Mouse (Mus musculus) cerebellum, adult 9-10 months (tissue): Measurements from ENCODE around the gene Tmem167.
"Not testable (repeated sequence)": the region's sequence is repeated elsewhere in the genome, so short reads cannot be mapped to it uniquely, and the experiment has no call there.

Source experiments
- DNase-seq: peaks from one replicate; pipeline ENCODE4 v3.0.0; 2022

The Tmem167 gene

GRCm38 (mm10) chr13:90088962-90089824 lies at the start of gene Tmem167, which contains the start of gene Xrcc4:
Gene Tmem167 (plus strand): TSS chr13:90089123.
Gene Xrcc4 (minus strand): TSS chr13:90089608.
- DNase-seq: peak; percentile 99

- DNase-seq: no peak
These were observed 49.3 kb upstream of the Tmem167 start for GRCm38 (mm10) chr13:90039613-90040012.

DNA sequence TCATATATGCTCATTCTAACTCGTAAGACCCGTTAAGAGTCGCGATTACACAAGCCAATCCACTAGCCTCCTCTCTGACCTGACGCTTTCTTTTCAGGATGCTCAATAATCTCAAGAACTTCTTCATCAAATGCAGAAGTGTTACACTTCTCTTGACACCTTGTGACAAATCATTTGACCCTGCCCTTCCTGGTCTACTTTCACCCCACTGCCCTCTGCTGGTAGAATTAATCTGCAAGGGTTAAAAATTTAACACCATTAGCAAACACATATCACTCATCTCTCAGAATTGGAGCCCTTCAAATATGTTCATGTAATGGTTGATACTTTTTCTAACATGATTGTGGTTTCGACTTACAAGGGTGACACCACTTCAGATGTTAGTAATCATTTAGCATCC lies 37.2 kb upstream of the Tmem167 start:
- no peak for DNase-seq

- DNase-seq: no peak
These were observed 36.5 kb upstream of the Tmem167 start for GRCm38 (mm10) chr13:90052408-90052807.

DNA sequence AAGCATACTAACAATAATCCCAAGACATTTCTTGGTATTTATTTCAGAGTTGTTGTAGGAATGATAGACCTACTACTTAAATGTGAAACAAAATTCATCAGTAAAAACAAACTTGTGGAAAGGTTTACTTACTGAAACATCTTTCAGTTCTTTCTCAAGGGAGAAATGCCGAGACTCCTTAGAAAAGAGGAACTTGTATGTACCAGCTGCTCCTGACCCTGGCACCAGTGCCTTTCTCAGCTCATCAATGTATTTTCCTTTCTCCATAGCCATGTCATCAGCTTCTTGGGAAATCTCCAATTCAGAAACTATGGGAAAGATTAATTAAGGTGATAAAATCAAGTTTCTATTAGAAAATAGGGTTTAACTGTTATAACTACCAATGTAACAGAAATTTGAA lies 27.0 kb upstream of the Tmem167 start:
- DNase-seq: no peak

DNA sequence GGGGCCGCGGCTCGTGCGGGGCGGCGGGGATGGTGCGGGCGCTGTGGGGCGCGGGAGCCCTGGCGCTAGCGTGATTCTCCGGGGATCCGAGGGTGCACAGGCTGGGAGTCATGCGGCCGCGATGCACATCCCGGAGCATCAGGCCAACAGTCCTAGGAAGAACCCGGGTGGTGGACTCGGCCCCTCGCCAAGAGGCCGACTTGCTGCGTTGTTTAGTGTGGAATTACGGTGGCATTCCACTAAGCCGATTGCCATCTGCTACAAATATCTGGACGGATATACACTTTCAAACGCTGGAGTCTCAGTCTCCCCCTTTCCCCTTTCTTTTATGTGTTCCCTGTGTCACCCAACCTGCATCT lies 881 bp downstream of the Tmem167 start:
- no peak for DNase-seq

DNA sequence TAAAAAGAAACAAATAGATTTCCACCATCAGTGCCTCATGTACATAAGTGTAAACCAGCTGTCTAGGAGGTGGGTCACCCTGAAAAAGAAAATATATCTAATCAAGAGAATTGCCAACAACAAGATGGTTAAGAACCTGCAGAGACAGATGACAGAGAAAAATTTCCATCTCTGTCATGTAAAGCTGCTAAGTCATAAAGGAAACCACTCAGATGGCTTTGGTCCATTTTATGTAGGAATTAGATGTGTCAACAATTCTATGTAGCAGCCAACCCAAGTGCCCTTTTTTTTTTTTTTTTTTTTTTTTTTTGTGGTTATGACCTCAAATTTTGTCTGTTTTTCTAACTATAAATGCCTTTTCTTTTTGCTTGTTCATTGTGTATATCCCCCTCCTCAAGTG lies 12.6 kb downstream of the Tmem167 start:
- DNase-seq: no peak

- no peak for DNase-seq
These were observed 17.2 kb downstream of the Tmem167 start for GRCm38 (mm10) chr13:90106139-90106538.

- DNase-seq: not testable (repeated sequence)
These were observed 19.8 kb downstream of the Tmem167 start for GRCm38 (mm10) chr13:90108746-90109145.

DNA sequence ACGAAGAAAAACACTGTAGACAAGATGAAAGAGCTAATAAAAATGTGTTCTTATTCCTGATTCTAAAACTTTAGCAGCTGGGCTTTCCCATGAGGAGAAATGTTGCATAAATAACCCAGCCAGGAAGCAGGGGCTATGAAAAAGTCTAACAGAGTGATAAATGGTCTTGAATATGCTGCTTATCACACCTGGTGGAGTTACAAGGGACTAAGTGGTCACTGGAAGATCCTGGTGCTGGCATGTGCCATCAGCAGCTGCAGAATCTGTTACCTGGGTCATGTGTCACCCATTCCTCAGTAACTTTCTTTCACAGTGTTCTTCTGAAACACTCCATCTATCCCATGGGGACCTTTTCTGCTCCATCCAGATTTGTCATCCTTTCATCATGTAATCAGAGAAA lies 22.8 kb downstream of the Tmem167 start:
- no peak for DNase-seq

DNA sequence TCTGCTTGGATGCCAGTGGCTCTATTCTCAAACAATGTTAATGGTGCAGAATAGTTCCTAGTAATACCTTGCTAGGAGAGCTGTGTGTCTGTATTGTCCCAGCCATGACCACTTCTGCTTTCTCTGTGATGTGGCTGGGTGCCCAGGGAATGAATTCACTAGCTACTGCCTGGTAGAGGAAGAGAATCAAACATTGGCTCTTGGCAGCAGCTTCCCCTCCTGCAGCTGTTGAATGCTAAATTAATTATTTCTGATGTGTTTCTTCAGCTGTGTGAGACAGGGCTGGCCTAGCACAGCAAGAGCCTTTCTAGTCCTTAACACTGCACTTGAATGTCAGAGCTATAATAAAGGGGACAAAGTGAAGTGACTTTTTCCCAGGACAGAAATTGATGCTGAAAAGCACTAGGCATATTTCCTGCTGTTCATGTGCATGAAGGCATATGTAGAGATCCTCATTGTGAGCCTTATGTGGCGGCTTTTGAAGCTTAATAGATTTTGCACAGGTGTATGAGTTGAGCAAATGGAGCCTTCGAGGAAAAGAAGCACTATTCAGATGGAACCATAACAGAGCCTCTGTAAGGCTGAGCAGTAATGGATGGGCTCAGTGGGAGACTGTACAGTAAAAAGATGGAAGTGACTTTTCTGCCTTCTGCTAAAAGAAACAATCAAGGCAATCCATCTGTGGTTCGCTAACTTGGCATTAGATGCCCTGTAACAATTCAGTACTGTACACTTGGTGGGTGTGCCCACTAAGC lies 47.4 kb downstream of the Tmem167 start:
- peak; percentile 3 for DNase-seq

GRCm38 (mm10) chr13:90141681-90142080 lies 52.8 kb downstream of the Tmem167 start:
- no peak for DNase-seq

GRCm38 (mm10) chr13:90143245-90143644 lies 54.3 kb downstream of the Tmem167 start:
- no peak for DNase-seq

- DNase-seq: no peak
These were observed 63.0 kb downstream of the Tmem167 start for GRCm38 (mm10) chr13:90151881-90152280.

DNA sequence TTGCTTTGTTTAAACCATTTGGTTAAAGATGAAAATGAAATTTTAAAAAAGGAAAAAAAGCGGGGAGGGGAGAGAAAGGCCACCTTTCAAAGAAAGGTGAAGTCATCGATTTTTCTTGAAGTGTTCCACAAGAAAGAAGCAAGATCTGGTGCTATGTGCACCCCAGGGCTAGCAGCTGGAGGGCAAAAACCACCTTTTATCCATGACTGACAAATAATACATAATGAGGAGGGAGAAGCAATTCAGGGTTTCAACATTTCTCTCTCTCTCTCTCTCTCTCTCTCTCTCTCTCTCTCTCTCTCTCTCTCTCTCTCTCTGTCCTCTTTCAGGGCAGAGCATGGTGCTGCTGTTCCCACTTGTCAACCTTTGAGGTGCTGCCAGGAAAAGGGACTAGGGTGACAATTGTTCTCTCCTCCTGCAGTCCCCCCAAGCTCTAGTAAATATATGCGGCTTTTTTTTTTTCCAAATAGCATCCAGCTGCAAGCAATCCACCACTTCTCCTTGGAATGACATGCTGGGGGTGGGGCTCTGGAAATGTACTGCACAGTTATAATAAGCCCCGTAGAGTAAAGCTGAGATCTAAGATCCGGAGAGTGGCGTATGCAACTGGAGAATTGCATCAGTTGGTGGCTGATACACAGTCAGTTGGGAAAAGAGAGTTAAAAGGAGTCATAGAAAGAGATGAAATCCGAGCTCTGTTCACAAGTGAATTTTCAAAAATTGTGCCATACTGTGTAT lies 63.8 kb downstream of the Tmem167 start:
- DNase-seq: no peak

DNA sequence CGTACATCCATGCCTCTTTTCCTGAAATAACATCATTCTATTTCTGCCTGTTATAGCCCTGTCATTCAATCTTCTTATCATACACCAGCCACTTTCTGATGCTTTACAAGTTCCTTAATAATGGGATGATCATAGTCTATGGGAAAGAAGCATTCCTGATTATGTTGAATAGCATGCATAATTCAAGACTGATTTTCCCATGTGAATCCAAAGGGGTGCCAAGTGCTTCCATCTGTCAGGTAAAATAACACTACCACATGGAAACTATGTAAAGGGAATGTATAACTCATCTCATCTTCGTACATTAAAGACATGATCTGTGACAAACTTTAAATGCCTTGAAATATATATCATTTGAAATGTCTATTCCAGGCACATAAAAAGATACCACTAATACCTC lies 75.2 kb downstream of the Tmem167 start:
- DNase-seq: no peak

DNA sequence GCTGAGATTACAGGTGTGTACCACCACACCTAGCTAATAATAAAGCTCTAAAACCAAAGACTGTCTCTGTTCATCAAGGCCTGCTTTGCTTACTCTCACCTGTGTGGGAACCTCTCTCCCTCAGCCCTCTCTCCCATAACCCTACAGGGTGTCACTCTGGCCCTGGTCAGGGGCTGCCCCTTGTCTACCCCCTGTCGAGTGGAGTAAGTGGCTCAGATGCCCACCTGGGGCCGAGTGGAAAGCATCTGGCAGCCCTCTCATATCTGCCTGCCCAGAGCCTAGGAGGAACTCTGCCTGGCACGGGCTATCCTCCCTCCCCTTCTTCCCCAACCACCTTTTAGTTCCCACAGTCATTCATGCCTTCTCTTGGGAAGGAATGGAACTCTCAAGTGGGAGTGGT lies 78.1 kb downstream of the Tmem167 start:
- no peak for DNase-seq

GRCm38 (mm10) chr13:90170100-90170781 lies 81.3 kb downstream of the Tmem167 start:
- DNase-seq: no peak

GRCm38 (mm10) chr13:90170782-90171179 lies 81.9 kb downstream of the Tmem167 start:
- no peak for DNase-seq

DNA sequence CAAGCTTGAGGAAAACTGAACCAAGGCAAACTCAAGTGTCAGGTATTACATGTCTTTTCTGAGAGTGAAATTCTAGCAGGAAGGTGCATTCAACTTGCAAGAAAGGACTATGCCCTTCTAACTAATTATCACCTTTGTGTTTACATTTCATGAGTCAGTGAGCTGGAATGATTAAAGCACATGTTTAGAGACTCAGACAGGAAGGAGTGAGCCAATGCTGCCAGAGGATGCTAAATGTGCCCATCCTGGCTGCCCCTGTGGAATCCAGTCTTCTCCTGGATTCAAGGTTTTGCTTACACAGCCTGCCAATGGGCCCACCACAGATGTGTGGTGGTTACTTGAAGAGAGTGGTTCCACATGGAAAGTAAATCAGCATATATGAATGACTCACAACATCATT lies 82.5 kb downstream of the Tmem167 start:
- no peak for DNase-seq

GRCm38 (mm10) chr13:90175662-90176061 lies 86.7 kb downstream of the Tmem167 start:
- DNase-seq: no peak

DNA sequence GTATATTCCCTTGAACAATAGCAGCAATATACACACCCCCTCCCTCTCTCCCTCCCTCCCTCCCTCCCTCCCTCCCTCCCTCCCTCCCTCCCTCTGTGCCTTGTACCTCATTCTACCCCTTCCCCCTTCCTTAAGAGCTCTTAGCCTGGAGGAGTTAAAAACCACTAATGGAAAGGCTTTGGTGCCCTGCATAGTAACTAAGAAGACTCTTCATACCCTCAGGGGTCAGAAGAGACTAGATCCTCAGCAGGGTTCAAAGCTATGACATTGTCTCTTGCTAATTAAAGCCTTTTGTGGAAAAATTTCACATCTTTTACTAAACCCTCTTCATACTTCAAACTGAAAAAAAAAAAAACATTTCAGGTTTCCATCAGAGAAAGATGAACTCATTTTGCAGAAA lies 93.3 kb downstream of the Tmem167 start:
- no peak for DNase-seq

DNA sequence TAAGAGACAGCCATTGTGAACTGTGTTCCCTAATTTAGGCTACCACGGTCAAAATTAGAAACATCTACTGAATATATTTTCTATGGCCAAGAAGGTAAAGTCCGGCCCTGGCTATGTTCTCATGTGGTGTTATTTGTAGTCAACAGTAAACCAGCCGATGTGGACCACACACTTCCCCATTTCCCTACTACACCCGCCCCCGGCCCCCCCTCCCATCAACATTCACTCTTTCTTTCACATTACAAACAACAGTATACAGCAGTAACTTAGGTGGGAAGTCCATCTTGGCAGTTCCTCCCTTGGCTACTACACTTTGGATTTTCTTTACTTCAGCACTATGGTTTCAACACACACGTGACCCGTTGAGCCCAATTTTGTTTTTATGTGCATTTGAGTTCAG lies 94.6 kb downstream of the Tmem167 start:
- DNase-seq: no peak
